Mouse (Mus musculus) right cerebral cortex, adult 18-20 months (tissue): ENCODE measurements around the gene Gm28048.

ENCODE experiments used
- DNase-seq: peaks from one replicate; pipeline ENCODE4 v3.0.0; 2022; ENCODE audit warnings: mixed read lengths

Gm28048 gene

GRCm38 (mm10) chr11:22830179-22830611, 151.7 kb downstream of the Gm28048 start:
- no peak for DNase-seq

- peak; percentile 18 for DNase-seq
Measured at GRCm38 (mm10) chr11:22828988-22829632, 152.8 kb downstream of the Gm28048 start.

GRCm38 (mm10) chr11:22827514-22828080, 154.3 kb downstream of the Gm28048 start:
- DNase-seq = peak; percentile 38

- DNase-seq = no peak
Measured at GRCm38 (mm10) chr11:22826665-22827064, 155.2 kb downstream of the Gm28048 start.

GRCm38 (mm10) chr11:22826051-22826450, 155.8 kb downstream of the Gm28048 start:
- no peak for DNase-seq

GRCm38 (mm10) chr11:22825548-22825947, 156.3 kb downstream of the Gm28048 start:
- no peak for DNase-seq

GRCm38 (mm10) chr11:22824049-22824705, 157.7 kb downstream of the Gm28048 start:
- DNase-seq = no peak

- no peak for DNase-seq
Measured at GRCm38 (mm10) chr11:22821243-22821642, 160.6 kb downstream of the Gm28048 start.

- DNase-seq = no peak
Measured at GRCm38 (mm10) chr11:22818371-22818770, 163.5 kb downstream of the Gm28048 start.

GRCm38 (mm10) chr11:22815877-22816276, 166.0 kb downstream of the Gm28048 start:
- DNase-seq = no peak

GRCm38 (mm10) chr11:22815143-22815542, 166.7 kb downstream of the Gm28048 start:
- no peak for DNase-seq

GRCm38 (mm10) chr11:22813921-22814704, 167.8 kb downstream of the Gm28048 start:
- DNase-seq = no peak

- DNase-seq = no peak
Measured at GRCm38 (mm10) chr11:22813427-22813826, 168.5 kb downstream of the Gm28048 start.

GRCm38 (mm10) chr11:22811413-22811812, 170.5 kb downstream of the Gm28048 start:
- no peak for DNase-seq

GRCm38 (mm10) chr11:22809465-22810096, 172.3 kb downstream of the Gm28048 start:
- DNase-seq = no peak

- no peak for DNase-seq
Measured at GRCm38 (mm10) chr11:22808040-22808439, 173.8 kb downstream of the Gm28048 start.

GRCm38 (mm10) chr11:22805171-22805570, 176.7 kb downstream of the Gm28048 start:
- DNase-seq = no peak

- DNase-seq = no peak
Measured at GRCm38 (mm10) chr11:22799987-22800424, 181.9 kb downstream of the Gm28048 start.

- DNase-seq = no peak
Measured at GRCm38 (mm10) chr11:22798916-22799315, 183.0 kb downstream of the Gm28048 start.

GRCm38 (mm10) chr11:22794734-22795133, 187.2 kb downstream of the Gm28048 start:
- DNase-seq = no peak

- DNase-seq = no peak
Measured at GRCm38 (mm10) chr11:22793881-22794203, 188.0 kb downstream of the Gm28048 start.

- DNase-seq = no peak
Measured at GRCm38 (mm10) chr11:22793176-22793880, 188.6 kb downstream of the Gm28048 start.
